8 mouse cellular contexts compared by ENCODE assay signal in the genomic region with DNA sequence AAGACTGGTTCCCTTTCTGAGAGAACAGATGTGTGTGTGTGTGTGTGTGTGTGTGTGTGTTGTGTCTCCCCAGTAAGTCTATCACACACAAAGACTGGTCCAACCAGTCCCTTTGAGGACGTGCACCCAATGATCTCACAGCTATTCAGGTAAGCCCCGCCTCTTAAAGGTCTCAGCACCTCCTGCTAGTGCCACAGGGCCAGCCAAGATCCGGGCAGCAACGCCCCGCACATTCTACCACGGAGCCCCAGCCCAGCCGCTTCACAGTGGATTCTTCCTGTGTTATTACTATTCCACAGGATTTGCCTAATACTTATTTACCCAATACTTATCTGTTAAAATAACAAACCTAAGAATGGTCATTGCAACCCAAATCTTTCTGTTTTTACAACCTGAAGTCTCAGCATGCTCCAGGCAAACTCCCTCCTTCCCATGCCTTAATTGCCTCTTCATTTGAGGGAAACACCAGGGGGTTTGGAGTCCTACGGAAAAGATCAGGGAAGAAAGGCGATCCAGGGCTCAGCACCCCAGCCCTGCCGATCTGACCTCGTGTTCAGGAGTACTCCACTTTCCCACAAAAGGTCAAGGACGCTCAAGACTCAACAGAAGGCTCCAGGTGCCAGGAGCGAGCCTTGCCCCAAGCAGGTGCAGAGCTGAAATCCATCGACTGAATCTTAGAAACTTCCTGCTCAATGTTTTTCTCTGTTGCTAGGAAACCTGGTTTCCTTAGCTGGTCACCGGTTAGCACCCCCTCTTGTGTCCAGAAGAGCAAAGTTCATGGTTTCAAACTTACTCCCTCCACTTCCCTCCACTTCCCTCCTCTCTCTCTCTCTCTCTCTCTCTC. TPM values are rescaled to one million over a fixed set of nuclear protein-coding genes. Genes with fewer than 3 reads are reported as not detected.
A peak's percentile ranks its signal among the peaks of the same experiment; 100 is the strongest.
DNase-seq lines count a peak whose midpoint lies in the region; ATAC-seq lines count a peak whose summit lies in the region.

No protein-coding gene starts in this region.

- H3K4me1 ChIP-seq in forebrain, embryonic 10.5 days: peaks cover 24% of the 10 kb centered on the region
- peaks cover 14% of the 10 kb centered on the region; the same call in 1 of the 2 replicates for H3K4me1 ChIP-seq in stomach, embryonic 15.5 days

- no peaks in the 10 kb centered on the region; the same call in 1 of the 2 replicates for H3K9me3 ChIP-seq in forebrain, embryonic 10.5 days
- no peaks in the 10 kb centered on the region for H3K9me3 ChIP-seq in stomach, embryonic 15.5 days

- H3K4me2 ChIP-seq in stomach, embryonic 15.5 days: peak overlapping the region; percentile 56

- H3K27ac ChIP-seq in forebrain, embryonic 10.5 days: peak overlapping the region; percentile 74
- peak overlapping the region; percentile 89 for H3K27ac ChIP-seq in stomach, embryonic 15.5 days

- WGBS in forebrain, embryonic 10.5 days: under 1% methylated on average over 15 of the region's 15 CpGs
- 4% methylated on average over 15 of the region's 15 CpGs for WGBS in stomach, embryonic 15.5 days

- ATAC-seq in activated CD4-positive, CD25-positive, alpha-beta regulatory T cell, adult 4 months: peak; percentile 86
- ATAC-seq in megakaryocyte progenitor cell, adult 5-6 weeks (replicated peaks; ENCODE audit: poor library complexity): peak; percentile 94
- ATAC-seq in stomach, embryonic 15.5 days (ENCODE audit: insufficient read depth, low FRiP score, low read depth): peak; percentile 96

- H3K4me3 ChIP-seq in forebrain, embryonic 10.5 days: peak overlapping the region; percentile 44
- H3K4me3 ChIP-seq in stomach, embryonic 15.5 days (replicated peaks): peak overlapping the region; percentile 25

- no peak overlapping the region for H3K9ac ChIP-seq in stomach, embryonic 15.5 days

- no peaks in the 10 kb centered on the region for H3K27me3 ChIP-seq in forebrain, embryonic 10.5 days (ENCODE audit: poor library complexity, severe bottlenecking)
- H3K27me3 ChIP-seq in stomach, embryonic 15.5 days (replicated peaks): no peaks in the 10 kb centered on the region

- intact Hi-C loops in heart, postnatal 14 days (cut with DNase I): no loop called here
- intact Hi-C loops in left cerebral cortex, postnatal 14 days (cut with DNase I): no loop called here

- DNase-seq in 416B (ENCODE audit: low read depth): peak; percentile 82
- DNase-seq in forebrain, embryonic 10.5 days (ENCODE audit: extremely low spot score, low spot score): peak; percentile 63
- DNase-seq in heart, postnatal 14 days: peak; percentile 53 to 68
- DNase-seq in kidney, postnatal 36 days: peak; percentile 78 to 87
- DNase-seq in left cerebral cortex, postnatal 14 days (ENCODE audit: low spot score in 2 of 2): no peak

- H3K36me3 ChIP-seq in forebrain, embryonic 10.5 days (replicated peaks): no peaks in the 10 kb centered on the region
- no peaks in the 10 kb centered on the region for H3K36me3 ChIP-seq in stomach, embryonic 15.5 days

RNA-seq across cellular contexts. Expression of a gene that starts 41.5 kb away (rescaled TPM):
- 10 to 100 TPM; 38.6 to 48.2 TPM for polyA plus RNA-seq in activated CD4-positive, CD25-positive, alpha-beta regulatory T cell, adult 4 months (2017; shearing (Covaris generic))
- polyA plus RNA-seq in forebrain, embryonic 10.5 days (2016; fragmentation: Nextera tagmentation; extraction: Ambion mirVana): 119 and 121 TPM in 2 replicates
- total RNA-seq in heart, postnatal 14 days (2021): 100 to 1,000 TPM; 106 to 112 TPM
- 95.4 and 118 TPM in 2 replicates for total RNA-seq in megakaryocyte progenitor cell, adult 5-6 weeks (2015)
- 66.7 and 79.8 TPM in 2 replicates for total RNA-seq in megakaryocyte progenitor cell, adult 5-6 weeks (2017)
- 85.6 and 88.2 TPM in 2 replicates for polyA plus RNA-seq in stomach, embryonic 15.5 days (2015; fragmentation: Nextera tagmentation; extraction: Ambion mirVana)
- 100 to 1,000 TPM; 101 to 109 TPM for total RNA-seq in left cerebral cortex, postnatal 14 days (2021)

RNA-seq across cellular contexts. Expression of a gene that starts 44.3 kb away (rescaled TPM):
- not detected for polyA plus RNA-seq in activated CD4-positive, CD25-positive, alpha-beta regulatory T cell, adult 4 months (2017; shearing (Covaris generic))
- 0.97 and 1.5 TPM in 2 replicates for polyA plus RNA-seq in forebrain, embryonic 10.5 days (2016; fragmentation: Nextera tagmentation; extraction: Ambion mirVana)
- under 1 TPM in 1 of 2 experiments, not detected in 1; 0.36 TPM for total RNA-seq in heart, postnatal 14 days (2021)
- total RNA-seq in megakaryocyte progenitor cell, adult 5-6 weeks (2015): 12.2 and 12.7 TPM in 2 replicates
- total RNA-seq in megakaryocyte progenitor cell, adult 5-6 weeks (2017): 19.0 and 21.5 TPM in 2 replicates
- 8.2 and 14.9 TPM in 2 replicates for polyA plus RNA-seq in stomach, embryonic 15.5 days (2015; fragmentation: Nextera tagmentation; extraction: Ambion mirVana)
- 1 to 10 TPM; 2.1 TPM for total RNA-seq in left cerebral cortex, postnatal 14 days (2021)

RNA-seq across cellular contexts. Expression of a gene that starts 56.4 kb away (rescaled TPM):
- 1 to 10 TPM; 2.3 to 3.3 TPM for polyA plus RNA-seq in activated CD4-positive, CD25-positive, alpha-beta regulatory T cell, adult 4 months (2017; shearing (Covaris generic))
- polyA plus RNA-seq in forebrain, embryonic 10.5 days (2016; fragmentation: Nextera tagmentation; extraction: Ambion mirVana): 59.5 and 65.2 TPM in 2 replicates
- total RNA-seq in heart, postnatal 14 days (2021): 10 to 100 TPM; 64.5 to 71.6 TPM
- 2.5 and 2.8 TPM in 2 replicates for total RNA-seq in megakaryocyte progenitor cell, adult 5-6 weeks (2015)
- total RNA-seq in megakaryocyte progenitor cell, adult 5-6 weeks (2017): 1.5 and 1.7 TPM in 2 replicates
- 19.9 and 22.6 TPM in 2 replicates for polyA plus RNA-seq in stomach, embryonic 15.5 days (2015; fragmentation: Nextera tagmentation; extraction: Ambion mirVana)
- total RNA-seq in left cerebral cortex, postnatal 14 days (2021): 1 to 10 TPM; 2.0 to 2.6 TPM

Comparison
In these comparisons a context has a peak if more than half of its experiments do, and no peak if none do; other contexts are left out.
1. DNase-seq: peak in 416B (single experiment), forebrain, embryonic 10.5 days (single experiment), heart, postnatal 14 days (2 of 2) and kidney, postnatal 36 days (2 of 2); none in left cerebral cortex, postnatal 14 days (0 of 2).
2. RNA of a gene that starts 44.3 kb away (total RNA-seq): 12.2 to 21.5 TPM in megakaryocyte progenitor cell, adult 5-6 weeks; 2.1 TPM in left cerebral cortex, postnatal 14 days and 0.36 TPM in heart, postnatal 14 days; every median in the first group is over 4 times any median in the second.
3. RNA of a gene that starts 56.4 kb away (total RNA-seq): 64.5 to 71.6 TPM in heart, postnatal 14 days; 1.5 to 2.8 TPM in megakaryocyte progenitor cell, adult 5-6 weeks and 2.0 to 2.6 TPM in left cerebral cortex, postnatal 14 days; every median in the first group is over 10 times any median in the second.
4. Peak in every context shown above with its lines, with median percentiles within 50 percentile points of each other: ATAC-seq.